Comparison of ENCODE assay signal across 8 mouse cellular contexts in genomic region chr14:122912137-122912536, GRCm38 (mm10). TPM values are rescaled to one million over a fixed set of nuclear protein-coding genes. Genes with fewer than 3 reads are reported as not detected.
DNase-seq lines count a peak whose midpoint lies in the region; ATAC-seq and TF ChIP-seq lines count a peak whose summit lies in the region.

No protein-coding gene starts in this region.

- H3K9ac ChIP-seq in heart, embryonic 13.5 days = peak overlapping the region; percentile 86
- no peak overlapping the region for H3K9ac ChIP-seq in forebrain, embryonic 14.5 days (ENCODE audit: low read length)
- peak overlapping the region; percentile 71 for H3K9ac ChIP-seq in liver, embryonic 16.5 days (ENCODE audit: low read depth, low read length)

- peaks cover 3% of the 10 kb centered on the region; the same call in 1 of the 2 replicates for H3K9me3 ChIP-seq in heart, embryonic 13.5 days
- H3K9me3 ChIP-seq in E14TG2a.4 (ENCODE audit: low read length) = no peaks in the 10 kb centered on the region
- 0 out of 2 replicates have a peak, but pooled peaks cover 4% of the 10 kb centered on the region for H3K9me3 ChIP-seq in forebrain, embryonic 14.5 days (replicated peaks; ENCODE audit: control insufficient read depth, low read length)
- H3K9me3 ChIP-seq in liver, embryonic 16.5 days (replicated peaks; ENCODE audit: control insufficient read depth, low read length) = no peaks in the 10 kb centered on the region

- H3K36me3 ChIP-seq in heart, embryonic 13.5 days = peaks cover 6% of the 10 kb centered on the region; the same call in 1 of the 2 replicates
- H3K36me3 ChIP-seq in E14TG2a.4 (ENCODE audit: insufficient read depth, low read length) = no peaks in the 10 kb centered on the region; the same call in 1 of the 2 replicates
- H3K36me3 ChIP-seq in forebrain, embryonic 14.5 days (ENCODE audit: control insufficient read depth, insufficient read depth, low read length) = no peaks in the 10 kb centered on the region
- H3K36me3 ChIP-seq in liver, embryonic 16.5 days (ENCODE audit: control insufficient read depth, insufficient read depth) = no peaks in the 10 kb centered on the region

- H3K4me2 ChIP-seq in heart, embryonic 13.5 days = peak overlapping the region; percentile 92
- peak overlapping the region; percentile 95; the same call in 1 of the 2 replicates for H3K4me2 ChIP-seq in forebrain, embryonic 14.5 days (ENCODE audit: low read length)
- peak overlapping the region; percentile 68 for H3K4me2 ChIP-seq in liver, embryonic 16.5 days (ENCODE audit: low read depth, low read length)

- TF ChIP-seq CTCF in E14TG2a.4 (conservative IDR thresholded peaks at IDR 0.05; ENCODE audit: low read length) = no peak

- no peaks in the 10 kb centered on the region for H3K27me3 ChIP-seq in heart, embryonic 13.5 days (replicated peaks)
- peaks cover 23% of the 10 kb centered on the region for H3K27me3 ChIP-seq in E14TG2a.4 (ENCODE audit: insufficient read depth, low read length)
- peaks cover 7% of the 10 kb centered on the region; the same call in 1 of the 2 replicates for H3K27me3 ChIP-seq in forebrain, embryonic 14.5 days (replicated peaks; ENCODE audit: control insufficient read depth, insufficient read depth, low read length)
- no peaks in the 10 kb centered on the region for H3K27me3 ChIP-seq in liver, embryonic 16.5 days (ENCODE audit: control insufficient read depth, insufficient read depth, low read depth, low read length)

- no peak overlapping the region for H3K27ac ChIP-seq in heart, embryonic 13.5 days (replicated peaks)
- no peak overlapping the region for H3K27ac ChIP-seq in forebrain, embryonic 14.5 days (ENCODE audit: low read depth, low read length)
- H3K27ac ChIP-seq in liver, embryonic 16.5 days (ENCODE audit: low read length) = peak overlapping the region; percentile 53

- no peak for DNase-seq in heart, postnatal 10 days
- no peak for DNase-seq in forebrain, embryonic 14.5 days (ENCODE audit: low spot score)
- DNase-seq in embryo, embryonic 9.5 days (ENCODE audit: extremely low spot score) = no peak
- no peak for DNase-seq in testis, postnatal 10 days (ENCODE audit: low spot score)
- no peak for DNase-seq in gastrocnemius, adult 8-10 months (ENCODE audit: low spot score in 2 of 2)

- WGBS in heart, embryonic 13.5 days = 75% methylated on average over 1 of the region's 1 CpGs
- WGBS in forebrain, embryonic 14.5 days = 39% methylated on average over 1 of the region's 1 CpGs
- 63% methylated on average over 1 of the region's 1 CpGs for WGBS in liver, embryonic 16.5 days (ENCODE audit: insufficient replicate concordance)

- H3K4me1 ChIP-seq in heart, embryonic 13.5 days = peaks cover 8% of the 10 kb centered on the region
- H3K4me1 ChIP-seq in E14TG2a.4 (replicated peaks; ENCODE audit: low read depth, low read length) = peaks cover 28% of the 10 kb centered on the region
- H3K4me1 ChIP-seq in forebrain, embryonic 14.5 days (ENCODE audit: control insufficient read depth, insufficient read depth, low read length) = peaks cover 5% of the 10 kb centered on the region; the same call in 1 of the 2 replicates
- no peaks in the 10 kb centered on the region; the same call in 1 of the 2 replicates for H3K4me1 ChIP-seq in liver, embryonic 16.5 days (ENCODE audit: control insufficient read depth, low read depth, low read length)

- no peak for ATAC-seq in heart, embryonic 13.5 days (ENCODE audit: extremely low read depth, insufficient number of reproducible peaks, low FRiP score, low TSS enrichment)
- no peak for ATAC-seq in forebrain, embryonic 14.5 days
- no peak for ATAC-seq in liver, embryonic 16.5 days (ENCODE audit: low read depth)

- peak overlapping the region; percentile 81 for H3K4me3 ChIP-seq in heart, embryonic 13.5 days
- H3K4me3 ChIP-seq in E14TG2a.4 (replicated peaks; ENCODE audit: low read length) = peak overlapping the region; percentile 87
- no peak overlapping the region; the same call in 1 of the 2 replicates for H3K4me3 ChIP-seq in forebrain, embryonic 14.5 days (ENCODE audit: low read depth, low read length)
- peak overlapping the region; percentile 75 for H3K4me3 ChIP-seq in liver, embryonic 16.5 days (ENCODE audit: low read depth, low read length)

- intact Hi-C loops in heart, postnatal 10 days (cut with DNase I) = loop anchor here (5.0 kb wide), 1 partner anchor 70 kb away; the partner anchor contains the start of gene Tmtc4

RNA-seq across cellular contexts. Expression of gene Ggact, which starts 1.4 kb away (rescaled TPM):
- 13.8 and 14.7 TPM in 2 replicates for polyA plus RNA-seq in heart, embryonic 13.5 days (2015; fragmentation: Nextera tagmentation; extraction: Ambion mirVana)
- 10 to 100 TPM; 20.0 to 23.4 TPM for total RNA-seq in heart, postnatal 10 days (2021)
- 6.9 and 7.7 TPM in 2 replicates for polyA plus RNA-seq in forebrain, embryonic 14.5 days (2014; fragmentation: Nextera tagmentation; extraction: Ambion mirVana)
- 17.7 and 18.6 TPM in 2 replicates for polyA plus RNA-seq in liver, embryonic 16.5 days (2015; fragmentation: Nextera tagmentation; extraction: Ambion mirVana)
- total RNA-seq in gastrocnemius, adult 8-10 months (2022) = 10 to 100 TPM; 14.8 to 23.4 (median 18.3) TPM
